Mouse (Mus musculus): Measurements from ENCODE around the gene Wnk2. TPM values are rescaled to one million over a fixed set of nuclear protein-coding genes. Genes with fewer than 3 reads are reported as not detected.
A peak's percentile ranks its signal among the peaks of the same experiment; 100 is the strongest.

Wnk2 gene
- polyA plus RNA-seq, 1 experiment from 2014 or later, result 10.3 TPM

DNA sequence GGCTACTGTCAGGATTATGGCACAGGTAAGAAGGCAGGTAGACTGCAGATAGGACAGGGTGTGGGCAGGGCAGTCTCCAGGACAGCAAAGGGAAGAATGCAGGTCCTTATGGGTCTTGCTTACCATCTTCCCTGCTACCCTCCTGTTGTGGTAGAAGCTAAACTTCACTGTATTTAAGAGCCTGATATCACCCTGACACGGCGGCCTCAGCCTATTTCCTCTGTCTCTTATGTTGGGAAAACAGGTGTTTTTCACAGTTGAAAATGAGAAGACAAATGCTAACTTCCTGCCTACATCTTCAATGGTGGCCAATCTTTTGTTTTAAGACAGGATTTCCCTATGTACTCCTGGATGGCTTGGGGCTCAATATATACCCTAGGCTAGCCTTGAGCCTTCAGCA lies 94.5 kb downstream of the Wnk2 start:
- no peak overlapping the region for H3K4me2 ChIP-seq (ENCODE audit: low read depth, low read length, severe bottlenecking)
- no peak for ATAC-seq (replicated peaks; ENCODE audit: low FRiP score)
- no peaks in the 10 kb centered on the region for H3K27me3 ChIP-seq (ENCODE audit: control insufficient read depth, insufficient read depth, low read length)
- DNase-seq (ENCODE audit: low spot score), result no peak
- no peaks in the 10 kb centered on the region for H3K36me3 ChIP-seq (ENCODE audit: control insufficient read depth, insufficient read depth, low read length)
- no peak overlapping the region for H3K4me3 ChIP-seq (ENCODE audit: low read depth, low read length)
- WGBS, result 89% methylated on average over 2 of the region's 2 CpGs
- no peaks in the 10 kb centered on the region for H3K4me1 ChIP-seq (replicated peaks; ENCODE audit: control insufficient read depth, insufficient read depth, low read length)
- no peak overlapping the region for H3K9ac ChIP-seq (ENCODE audit: low read length)
- no peak overlapping the region for H3K27ac ChIP-seq (ENCODE audit: low read depth, low read length)
- no peaks in the 10 kb centered on the region for H3K9me3 ChIP-seq (ENCODE audit: control insufficient read depth, low read length)

DNA sequence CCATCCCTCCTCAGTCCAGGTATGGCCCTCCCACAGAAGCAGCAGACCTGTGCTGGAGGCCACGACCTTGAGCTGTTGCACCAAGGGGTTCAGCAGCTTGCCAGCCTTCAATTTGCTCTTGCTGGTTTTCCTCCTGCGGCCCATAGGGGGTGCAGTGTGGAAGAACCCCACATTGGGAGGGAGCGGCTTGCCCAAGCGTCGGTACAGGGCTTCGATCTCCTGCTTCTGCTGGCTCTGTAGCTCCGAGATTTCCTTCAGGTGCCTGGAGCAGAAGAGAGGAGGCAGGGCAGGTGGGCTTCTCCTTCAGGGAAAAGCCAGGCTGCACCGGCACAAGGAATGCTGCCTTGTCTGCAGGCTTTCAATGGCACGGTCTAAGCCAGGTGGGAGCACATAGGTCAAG lies 95.3 kb downstream of the Wnk2 start:
- no peak for ATAC-seq (replicated peaks; ENCODE audit: low FRiP score)
- Histone ChIP-seq H3K27ac (ENCODE audit: low read depth, low read length) (no peak overlapping the region), H3K4me3 (ENCODE audit: low read depth, low read length) (no peak overlapping the region), H3K9ac (ENCODE audit: low read length) (no peak overlapping the region), H3K4me1 (replicated peaks; ENCODE audit: control insufficient read depth, insufficient read depth, low read length) (no peaks in the 10 kb centered on the region), H3K27me3 (ENCODE audit: control insufficient read depth, insufficient read depth, low read length) (no peaks in the 10 kb centered on the region), H3K9me3 (ENCODE audit: control insufficient read depth, low read length) (no peaks in the 10 kb centered on the region), H3K4me2 (ENCODE audit: low read depth, low read length, severe bottlenecking) (no peak overlapping the region), H3K36me3 (ENCODE audit: control insufficient read depth, insufficient read depth, low read length) (no peaks in the 10 kb centered on the region)
- DNase-seq (ENCODE audit: low spot score), result no peak
- WGBS, result 53% methylated on average over 9 of the region's 9 CpGs

DNA sequence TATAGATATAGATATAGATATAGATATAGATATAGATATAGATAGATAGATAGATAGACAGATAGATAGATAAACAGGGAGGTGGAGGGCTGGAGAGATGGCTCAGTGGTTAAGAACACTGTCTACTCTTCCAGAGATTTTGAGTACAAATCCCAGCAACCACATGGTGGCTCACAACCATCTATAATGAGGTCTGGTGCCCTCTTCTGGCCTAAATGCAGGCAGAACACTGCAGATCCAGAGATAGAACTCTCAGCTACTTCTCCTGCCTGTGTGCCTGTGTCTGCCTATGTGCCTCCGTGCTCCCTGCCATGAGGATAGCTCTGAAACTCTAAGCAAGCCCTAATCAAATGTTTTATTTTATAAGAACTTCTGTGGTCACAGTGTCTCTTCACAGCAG lies 100.4 kb downstream of the Wnk2 start:
- ATAC-seq (replicated peaks; ENCODE audit: low FRiP score) (no peak), DNase-seq (ENCODE audit: low spot score) (no peak)
- Histone ChIP-seq H3K27me3 (ENCODE audit: control insufficient read depth, insufficient read depth, low read length) (no peaks in the 10 kb centered on the region), H3K27ac (ENCODE audit: low read depth, low read length) (no peak overlapping the region), H3K9ac (ENCODE audit: low read length) (no peak overlapping the region), H3K36me3 (ENCODE audit: control insufficient read depth, insufficient read depth, low read length) (no peaks in the 10 kb centered on the region), H3K9me3 (ENCODE audit: control insufficient read depth, low read length) (no peaks in the 10 kb centered on the region), H3K4me3 (ENCODE audit: low read depth, low read length) (no peak overlapping the region), H3K4me2 (ENCODE audit: low read depth, low read length, severe bottlenecking) (no peak overlapping the region), H3K4me1 (replicated peaks; ENCODE audit: control insufficient read depth, insufficient read depth, low read length) (peaks cover 3% of the 10 kb centered on the region)
- WGBS, result 80% methylated on average over 1 of the region's 1 CpGs

DNA sequence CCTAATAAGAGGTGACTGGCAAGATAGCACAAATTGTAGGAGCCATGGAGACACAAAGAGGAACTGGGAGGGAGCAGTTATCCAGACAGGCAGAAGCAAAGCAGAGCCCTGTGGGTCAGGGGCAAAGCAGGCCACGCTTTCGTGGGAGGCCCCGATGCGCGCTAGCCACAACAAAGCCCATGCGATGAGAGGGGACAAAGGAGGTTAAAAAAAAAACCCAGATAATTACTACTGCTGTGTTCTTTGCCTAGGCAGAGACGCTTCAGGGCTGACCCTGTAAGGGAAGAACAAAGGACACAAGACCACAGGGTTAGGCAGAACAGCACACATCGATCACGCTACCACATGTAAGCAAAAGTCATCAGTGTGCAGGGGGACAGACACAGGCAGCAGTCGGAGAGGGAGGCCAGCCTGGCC lies 103.7 kb downstream of the Wnk2 start:
- Histone ChIP-seq H3K27ac (ENCODE audit: low read depth, low read length) (no peak overlapping the region), H3K9me3 (ENCODE audit: control insufficient read depth, low read length) (no peaks in the 10 kb centered on the region), H3K4me2 (ENCODE audit: low read depth, low read length, severe bottlenecking) (no peak overlapping the region), H3K4me3 (ENCODE audit: low read depth, low read length) (no peak overlapping the region), H3K9ac (ENCODE audit: low read length) (peak overlapping the region; percentile 32), H3K4me1 (replicated peaks; ENCODE audit: control insufficient read depth, insufficient read depth, low read length) (peaks cover 3% of the 10 kb centered on the region), H3K27me3 (ENCODE audit: control insufficient read depth, insufficient read depth, low read length) (no peaks in the 10 kb centered on the region), H3K36me3 (ENCODE audit: control insufficient read depth, insufficient read depth, low read length) (no peaks in the 10 kb centered on the region)
- DNase-seq (ENCODE audit: low spot score), result no peak
- 18% methylated on average over 10 of the region's 10 CpGs for WGBS
- peak; percentile 72 for ATAC-seq (replicated peaks; ENCODE audit: low FRiP score)

DNA sequence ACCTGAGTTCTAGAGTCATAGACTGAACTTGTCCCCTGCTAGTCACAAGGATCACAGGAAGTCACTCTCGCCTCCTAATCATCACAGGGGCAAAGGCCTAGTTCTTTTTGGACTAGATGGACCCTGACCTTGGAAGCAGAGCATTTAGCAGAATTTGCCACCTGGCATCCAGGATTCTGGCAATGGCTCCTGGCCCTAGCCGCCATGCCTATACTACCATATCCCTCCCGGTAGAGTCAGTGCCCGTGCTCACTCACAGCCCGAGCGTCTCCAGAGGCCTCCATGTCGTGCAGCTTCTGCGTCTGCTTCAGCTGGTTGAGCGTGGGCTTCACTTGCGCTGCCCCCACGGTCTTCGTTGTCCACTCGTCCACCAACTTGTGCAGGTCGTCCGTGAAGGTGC lies 105.4 kb downstream of the Wnk2 start:
- H3K36me3 ChIP-seq (ENCODE audit: control insufficient read depth, insufficient read depth, low read length), result no peaks in the 10 kb centered on the region
- no peak overlapping the region for H3K9ac ChIP-seq (ENCODE audit: low read length)
- ATAC-seq (replicated peaks; ENCODE audit: low FRiP score), result no peak
- no peaks in the 10 kb centered on the region for H3K9me3 ChIP-seq (ENCODE audit: control insufficient read depth, low read length)
- WGBS, result 95% methylated on average over 15 of the region's 15 CpGs
- no peaks in the 10 kb centered on the region for H3K27me3 ChIP-seq (ENCODE audit: control insufficient read depth, insufficient read depth, low read length)
- H3K27ac ChIP-seq (ENCODE audit: low read depth, low read length), result no peak overlapping the region
- no peak for DNase-seq (ENCODE audit: low spot score)
- no peak overlapping the region for H3K4me3 ChIP-seq (ENCODE audit: low read depth, low read length)
- no peak overlapping the region for H3K4me2 ChIP-seq (ENCODE audit: low read depth, low read length, severe bottlenecking)
- peaks cover 3% of the 10 kb centered on the region for H3K4me1 ChIP-seq (replicated peaks; ENCODE audit: control insufficient read depth, insufficient read depth, low read length)

DNA sequence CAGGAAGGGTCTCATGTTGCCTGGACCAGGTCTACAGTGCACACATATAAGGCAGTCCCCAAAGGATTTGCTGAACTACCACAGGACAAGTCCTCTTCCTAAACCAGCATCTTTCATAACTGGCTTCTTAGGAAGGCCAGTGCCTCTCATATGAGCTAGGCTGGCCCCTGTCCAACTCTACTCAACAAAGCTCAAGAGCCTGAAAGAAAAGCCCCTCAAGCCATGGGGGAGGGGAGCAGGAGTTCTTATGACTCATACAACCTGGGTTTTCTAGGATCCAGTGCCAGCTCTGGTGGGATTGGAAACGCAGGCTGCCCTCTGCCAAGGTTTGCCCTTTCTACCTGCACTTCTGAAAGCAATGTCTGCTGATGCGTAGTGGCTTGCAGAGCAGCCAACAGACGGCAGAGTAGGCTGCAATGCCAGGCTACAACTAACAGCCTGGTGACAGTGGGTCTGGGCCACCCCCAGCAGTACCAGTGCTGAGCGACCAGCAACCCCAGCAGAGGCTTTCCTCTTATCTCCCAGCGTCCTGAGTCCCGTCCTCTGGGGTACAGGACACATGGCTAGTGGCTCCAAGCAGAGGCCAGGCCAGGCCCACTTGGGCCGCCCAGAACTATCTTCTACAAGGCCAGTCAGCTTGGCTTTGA lies 110.8 kb downstream of the Wnk2 start:
- DNase-seq (ENCODE audit: low spot score), result no peak
- Histone ChIP-seq H3K4me2 (ENCODE audit: low read depth, low read length, severe bottlenecking) (no peak overlapping the region), H3K4me3 (ENCODE audit: low read depth, low read length) (no peak overlapping the region), H3K4me1 (replicated peaks; ENCODE audit: control insufficient read depth, insufficient read depth, low read length) (peaks cover 3% of the 10 kb centered on the region; the same call in 1 of the 2 replicates), H3K9ac (ENCODE audit: low read length) (no peak overlapping the region), H3K27ac (ENCODE audit: low read depth, low read length) (no peak overlapping the region), H3K36me3 (ENCODE audit: control insufficient read depth, insufficient read depth, low read length) (no peaks in the 10 kb centered on the region; the same call in 1 of the 2 replicates), H3K9me3 (ENCODE audit: control insufficient read depth, low read length) (no peaks in the 10 kb centered on the region), H3K27me3 (ENCODE audit: control insufficient read depth, insufficient read depth, low read length) (no peaks in the 10 kb centered on the region)
- 82% methylated on average over 7 of the region's 7 CpGs for WGBS
- no peak for ATAC-seq (replicated peaks; ENCODE audit: low FRiP score)

DNA sequence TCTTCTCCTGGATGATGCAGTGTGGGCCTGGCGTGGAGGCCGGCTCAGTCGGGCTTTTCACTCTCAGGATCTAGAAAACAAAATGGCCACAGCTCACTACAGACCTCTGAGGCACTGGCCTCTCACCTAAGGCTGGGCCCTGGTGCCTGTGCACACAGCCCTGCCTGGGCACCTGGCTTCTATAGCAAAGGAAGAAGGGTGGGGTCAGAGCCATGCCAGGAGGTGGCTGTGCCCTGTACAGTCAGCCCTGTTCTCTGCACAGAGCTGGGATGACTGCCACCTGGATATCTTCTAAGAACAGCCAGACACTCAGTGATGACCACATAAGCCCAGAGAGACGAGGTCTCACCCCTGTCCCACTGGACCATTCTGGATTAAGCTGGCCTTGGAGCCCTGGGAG lies 111.4 kb downstream of the Wnk2 start:
- Histone ChIP-seq H3K36me3 (ENCODE audit: control insufficient read depth, insufficient read depth, low read length) (no peaks in the 10 kb centered on the region; the same call in 1 of the 2 replicates), H3K4me2 (ENCODE audit: low read depth, low read length, severe bottlenecking) (no peak overlapping the region), H3K9ac (ENCODE audit: low read length) (no peak overlapping the region), H3K27ac (ENCODE audit: low read depth, low read length) (no peak overlapping the region), H3K27me3 (ENCODE audit: control insufficient read depth, insufficient read depth, low read length) (no peaks in the 10 kb centered on the region), H3K4me1 (replicated peaks; ENCODE audit: control insufficient read depth, insufficient read depth, low read length) (peaks cover 3% of the 10 kb centered on the region; the same call in 1 of the 2 replicates), H3K4me3 (ENCODE audit: low read depth, low read length) (no peak overlapping the region), H3K9me3 (ENCODE audit: control insufficient read depth, low read length) (no peaks in the 10 kb centered on the region)
- DNase-seq (ENCODE audit: low spot score) (no peak), ATAC-seq (replicated peaks; ENCODE audit: low FRiP score) (no peak)
- 93% methylated on average over 4 of the region's 4 CpGs for WGBS

DNA sequence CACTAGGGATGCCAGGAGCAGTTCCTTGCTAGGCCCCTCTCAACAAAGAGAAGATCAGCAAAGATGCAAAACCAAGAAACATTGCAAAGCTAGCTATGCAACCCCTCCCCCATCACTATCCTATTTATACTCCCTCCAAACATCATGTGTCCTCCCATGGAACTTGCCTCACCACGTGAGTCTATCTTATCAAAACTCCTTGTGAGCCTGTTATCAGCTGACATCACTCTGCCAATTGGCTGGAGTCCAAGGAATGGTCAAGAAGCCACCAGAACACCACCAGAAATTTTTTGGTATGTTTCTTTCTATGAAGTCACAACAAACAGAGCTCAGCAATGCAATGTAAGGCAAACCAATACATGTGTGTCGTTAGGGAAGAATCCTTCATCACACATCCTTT lies 116.8 kb downstream of the Wnk2 start:
- H3K9me3 ChIP-seq (ENCODE audit: control insufficient read depth, low read length), result no peaks in the 10 kb centered on the region
- WGBS, result 87% methylated on average over 2 of the region's 2 CpGs
- no peak overlapping the region for H3K9ac ChIP-seq (ENCODE audit: low read length)
- H3K36me3 ChIP-seq (ENCODE audit: control insufficient read depth, insufficient read depth, low read length), result no peaks in the 10 kb centered on the region; the same call in 1 of the 2 replicates
- DNase-seq (ENCODE audit: low spot score) (peak; percentile 23), ATAC-seq (replicated peaks; ENCODE audit: low FRiP score) (no peak)
- H3K4me2 ChIP-seq (ENCODE audit: low read depth, low read length, severe bottlenecking), result no peak overlapping the region
- no peak overlapping the region for H3K4me3 ChIP-seq (ENCODE audit: low read depth, low read length)
- H3K4me1 ChIP-seq (replicated peaks; ENCODE audit: control insufficient read depth, insufficient read depth, low read length), result no peaks in the 10 kb centered on the region
- H3K27ac ChIP-seq (ENCODE audit: low read depth, low read length), result no peak overlapping the region
- no peaks in the 10 kb centered on the region for H3K27me3 ChIP-seq (ENCODE audit: control insufficient read depth, insufficient read depth, low read length)
